Mouse (Mus musculus) cerebellum, adult 2 months (tissue): Measurements from ENCODE around the gene Slc25a29. TPM values are rescaled to one million over a fixed set of nuclear protein-coding genes. Genes with fewer than 3 reads are reported as not detected.

Source experiments
- DNase-seq, 2 experiments: peaks; one replicate each; pipeline ENCODE4 v3.0.0; 2021
- H3K27ac ChIP-seq: fragments of 200-500 bp; 2 replicates; pipeline ENCODE4 v1.5.1; 2012; ENCODE audit warnings: low read length, control low read depth, inconsistent platforms; ENCODE audit not compliant: insufficient read depth
- H3K27me3 ChIP-seq: fragments of 200-500 bp; 2 replicates; pipeline ENCODE4 v1.6.1; 2012; ENCODE audit warnings: inconsistent platforms, mild to moderate bottlenecking, low read length, moderate library complexity; ENCODE audit not compliant: control insufficient read depth, insufficient read depth
- H3K4me1 ChIP-seq: fragments of 200-500 bp; 2 replicates; pipeline ENCODE4 v1.6.1; 2011; ENCODE audit warnings: low read length; ENCODE audit not compliant: control insufficient read depth, insufficient read depth
- H3K4me3 ChIP-seq: fragments of 200-500 bp; replicated peaks from 2 replicates; pipeline ENCODE3; 2011; ENCODE audit warnings: mild to moderate bottlenecking, low read depth, low read length, control low read depth; ENCODE audit not compliant: insufficient read depth
- CTCF ChIP-seq: fragments of 200-500 bp; IDR thresholded peaks from 2 replicates; pipeline ENCODE4 v1.5.1; 2011; ENCODE audit warnings: low read depth, mild to moderate bottlenecking, control low read depth, low read length, moderate library complexity, borderline replicate concordance; ENCODE audit not compliant: insufficient read depth
- POLR2A ChIP-seq: fragments of 200-500 bp; IDR thresholded peaks from 2 replicates; pipeline ENCODE4 v1.6.1; 2011; ENCODE audit warnings: low read length, control low read depth, borderline replicate concordance; ENCODE audit not compliant: insufficient read depth
- WGBS: fragments of 180-500 bp; shearing (Covaris S2); methylation state at CpG from one replicate; pipeline ENCODE4 v1.1.7; 2018; 5-methylcytosine and 5-hydroxymethylcytosine counted together
- polyA plus RNA-seq: library from polyadenylated mRNA; depleted of rRNA; stranded (reverse); fragments of >200 nt; gene quantifications from 2 replicates; pipeline ENCODE4 v1.2.3, GENCODE M21; 2012

The Slc25a29 gene
- polyA plus RNA-seq, 1 experiment = 42.4 TPM

GRCm38 (mm10) chr12:108832851-108833250 lies 2.8 kb downstream of the Slc25a29 start:
- 13% methylated on average over 8 of the region's 8 CpGs for WGBS
- Histone ChIP-seq H3K4me3 (peak overlapping the region; percentile 87), H3K4me1 (peaks cover 42% of the 10 kb centered on the region), H3K27me3 (no peaks in the 10 kb centered on the region), H3K27ac (peak overlapping the region; percentile 93)
- TF ChIP-seq POLR2A (peak; percentile 34; the same call in 1 of the 2 replicates), CTCF (no peak)
- DNase-seq = peak; percentile 84 to 88

- TF ChIP-seq CTCF (no peak), POLR2A (no peak)
- Histone ChIP-seq H3K4me1 (peaks cover 44% of the 10 kb centered on the region), H3K27me3 (no peaks in the 10 kb centered on the region), H3K27ac (peak overlapping the region; percentile 93), H3K4me3 (peak overlapping the region; percentile 87)
- DNase-seq = peak; percentile 76 to 79
- 4% methylated on average over 9 of the region's 9 CpGs for whole genome bisulfite sequencing
These were observed 3.6 kb downstream of the Slc25a29 start for GRCm38 (mm10) chr12:108831966-108832643.

- Histone ChIP-seq H3K4me3 (no peak overlapping the region), H3K27me3 (no peaks in the 10 kb centered on the region), H3K27ac (no peak overlapping the region), H3K4me1 (peaks cover 56% of the 10 kb centered on the region)
- 53% methylated on average over 6 of the region's 6 CpGs for WGBS
- DNase-seq = no peak
- TF ChIP-seq CTCF (no peak), POLR2A (no peak)
These were observed 5.3 kb downstream of the Slc25a29 start for GRCm38 (mm10) chr12:108830358-108830757.

- H3K4me3 ChIP-seq = no peak overlapping the region
- no peak for TF ChIP-seq POLR2A
- TF ChIP-seq CTCF = no peak
- peaks cover 62% of the 10 kb centered on the region for H3K4me1 ChIP-seq
- no peak overlapping the region for H3K27ac ChIP-seq
- DNase-seq = no peak
- H3K27me3 ChIP-seq = no peaks in the 10 kb centered on the region
- 69% methylated on average over 5 of the region's 5 CpGs for WGBS
These were observed 6.0 kb downstream of the Slc25a29 start for GRCm38 (mm10) chr12:108829636-108830035.

DNA sequence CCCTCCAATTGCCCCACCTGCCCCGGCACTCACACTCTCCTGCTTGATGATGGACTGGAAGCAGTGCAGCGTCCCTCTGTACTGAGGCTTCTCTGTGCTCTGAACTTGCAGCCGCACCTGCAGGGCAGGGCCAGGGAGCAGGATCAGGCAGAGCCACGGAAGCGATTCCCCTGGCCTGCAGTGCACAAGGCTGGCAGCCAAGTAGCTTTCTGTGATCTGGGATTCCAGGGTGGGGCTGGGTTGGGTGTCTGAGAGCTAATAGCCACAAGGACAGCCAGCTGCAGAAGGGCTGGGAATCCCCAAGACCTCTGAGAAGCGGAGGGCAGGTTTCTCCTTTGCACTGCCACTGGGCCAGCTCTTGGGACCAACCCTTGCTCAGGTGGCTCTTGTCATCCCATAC lies 8.0 kb downstream of the Slc25a29 start:
- H3K4me1 ChIP-seq = peaks cover 60% of the 10 kb centered on the region
- TF ChIP-seq POLR2A (no peak), CTCF (no peak)
- H3K27ac ChIP-seq = no peak overlapping the region
- H3K27me3 ChIP-seq = no peaks in the 10 kb centered on the region
- 58% methylated on average over 6 of the region's 6 CpGs for WGBS
- no peak overlapping the region for H3K4me3 ChIP-seq
- no peak for DNase-seq

- H3K27ac ChIP-seq = peak overlapping the region; percentile 2
- peaks cover 56% of the 10 kb centered on the region for H3K4me1 ChIP-seq
- TF ChIP-seq POLR2A (no peak), CTCF (no peak)
- 24% methylated on average over 28 of the region's 28 CpGs for WGBS
- H3K4me3 ChIP-seq = no peak overlapping the region
- no peaks in the 10 kb centered on the region for H3K27me3 ChIP-seq
- peak; percentile 86 to 90 for DNase-seq
These were observed 8.6 kb downstream of the Slc25a29 start for GRCm38 (mm10) chr12:108826958-108827535.

DNA sequence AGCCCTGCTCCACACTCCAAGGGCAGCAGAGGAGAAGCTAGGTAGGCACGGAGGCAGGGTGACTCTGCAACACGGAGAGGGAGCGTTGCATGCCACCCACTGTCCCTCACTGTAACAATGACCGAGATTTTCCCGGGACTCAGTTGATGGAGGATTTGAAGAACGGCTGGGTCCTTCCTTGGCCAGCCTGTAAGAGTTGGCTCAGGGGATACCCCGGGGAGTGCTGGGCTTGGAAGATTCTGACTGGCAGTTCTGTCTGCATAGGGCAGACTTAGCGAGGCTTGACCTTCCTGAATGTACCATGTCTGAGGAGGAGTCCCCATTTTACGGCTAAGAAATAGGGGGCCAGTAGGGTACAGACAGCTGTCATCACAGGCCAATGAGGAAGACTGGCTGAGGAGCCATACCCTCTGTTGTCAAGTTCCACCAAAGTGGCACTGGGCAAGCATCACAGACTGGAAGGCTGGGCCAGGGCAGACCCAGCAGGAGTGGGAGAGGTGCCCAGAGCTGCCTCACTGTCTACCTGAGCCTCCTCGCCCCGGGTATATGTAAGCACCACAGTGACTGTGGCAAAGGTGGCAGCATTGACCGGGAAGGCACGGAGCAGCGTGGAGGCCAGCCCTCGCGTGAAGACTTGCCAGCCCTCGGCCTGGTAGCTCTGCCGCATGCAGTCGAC lies 9.3 kb downstream of the Slc25a29 start:
- DNase-seq = peak; percentile 93
- Histone ChIP-seq H3K27ac (peak overlapping the region; percentile 2), H3K4me3 (no peak overlapping the region), H3K27me3 (no peaks in the 10 kb centered on the region), H3K4me1 (peaks cover 52% of the 10 kb centered on the region)
- TF ChIP-seq CTCF (no peak), POLR2A (no peak)
- 22% methylated on average over 19 of the region's 19 CpGs for WGBS
